Mouse (Mus musculus): ENCODE results near the gene Ppp2r1b. TPM values are rescaled to one million over a fixed set of nuclear protein-coding genes. Genes with fewer than 3 reads are reported as not detected.

Gene Ppp2r1b
- polyA plus RNA-seq, 1 experiment from 2014 or later: 106 TPM

GRCm38 (mm10) chr9:50889964-50890363 lies 44.9 kb downstream of the Ppp2r1b start:
- no peak overlapping the region for H3K4me2 ChIP-seq
- 93% methylated on average over 4 of the region's 4 CpGs for WGBS
- H3K4me3 ChIP-seq (replicated peaks): no peak overlapping the region
- no peak for ATAC-seq (ENCODE audit: insufficient number of reproducible peaks, insufficient read depth, low FRiP score, low TSS enrichment, low read depth)
- peaks cover 36% of the 10 kb centered on the region for H3K36me3 ChIP-seq
- H3K9me3 ChIP-seq: no peaks in the 10 kb centered on the region
- peaks cover 16% of the 10 kb centered on the region for H3K4me1 ChIP-seq (replicated peaks)
- H3K9ac ChIP-seq (replicated peaks): no peak overlapping the region
- H3K27ac ChIP-seq: no peak overlapping the region
- H3K27me3 ChIP-seq: no peaks in the 10 kb centered on the region

GRCm38 (mm10) chr9:50890494-50891090 lies 45.5 kb downstream of the Ppp2r1b start:
- Histone ChIP-seq H3K9me3 (no peaks in the 10 kb centered on the region), H3K4me2 (no peak overlapping the region), H3K4me1 (replicated peaks) (peaks cover 10% of the 10 kb centered on the region), H3K27ac (no peak overlapping the region), H3K4me3 (replicated peaks) (no peak overlapping the region), H3K27me3 (no peaks in the 10 kb centered on the region; the same call in 1 of the 2 replicates), H3K36me3 (peaks cover 42% of the 10 kb centered on the region), H3K9ac (replicated peaks) (no peak overlapping the region)
- WGBS: 82% methylated on average over 3 of the region's 3 CpGs
- no peak for ATAC-seq (ENCODE audit: insufficient number of reproducible peaks, insufficient read depth, low FRiP score, low TSS enrichment, low read depth)

GRCm38 (mm10) chr9:50893665-50894064 lies 48.6 kb downstream of the Ppp2r1b start:
- Histone ChIP-seq H3K9ac (replicated peaks) (no peak overlapping the region), H3K4me1 (replicated peaks) (no peaks in the 10 kb centered on the region), H3K27ac (no peak overlapping the region), H3K4me3 (replicated peaks) (no peak overlapping the region), H3K4me2 (no peak overlapping the region), H3K36me3 (peaks cover 64% of the 10 kb centered on the region), H3K27me3 (no peaks in the 10 kb centered on the region; the same call in 1 of the 2 replicates), H3K9me3 (no peaks in the 10 kb centered on the region)
- WGBS: 90% methylated on average over 4 of the region's 4 CpGs
- ATAC-seq (ENCODE audit: insufficient number of reproducible peaks, insufficient read depth, low FRiP score, low TSS enrichment, low read depth): no peak

GRCm38 (mm10) chr9:50900026-50900920 lies 55.2 kb downstream of the Ppp2r1b start:
- no peak overlapping the region for H3K4me3 ChIP-seq (replicated peaks)
- no peak overlapping the region for H3K4me2 ChIP-seq
- peak overlapping the region; percentile 60 for H3K27ac ChIP-seq
- H3K9ac ChIP-seq (replicated peaks): no peak overlapping the region
- H3K9me3 ChIP-seq: no peaks in the 10 kb centered on the region
- H3K36me3 ChIP-seq: peaks cover 35% of the 10 kb centered on the region
- WGBS: 65% methylated on average over 7 of the region's 7 CpGs
- ATAC-seq (ENCODE audit: insufficient number of reproducible peaks, insufficient read depth, low FRiP score, low TSS enrichment, low read depth): peak; percentile 83
- peaks cover 14% of the 10 kb centered on the region for H3K4me1 ChIP-seq (replicated peaks)
- no peaks in the 10 kb centered on the region; the same call in none of the 2 replicates for H3K27me3 ChIP-seq

- Histone ChIP-seq H3K27me3 (no peaks in the 10 kb centered on the region; the same call in 1 of the 2 replicates), H3K27ac (no peak overlapping the region), H3K4me2 (no peak overlapping the region), H3K36me3 (peaks cover 4% of the 10 kb centered on the region; the same call in 1 of the 2 replicates), H3K4me3 (replicated peaks) (no peak overlapping the region), H3K9me3 (no peaks in the 10 kb centered on the region), H3K4me1 (replicated peaks) (peaks cover 12% of the 10 kb centered on the region), H3K9ac (replicated peaks) (no peak overlapping the region)
- 67% methylated on average over 6 of the region's 6 CpGs for WGBS
- ATAC-seq (ENCODE audit: insufficient number of reproducible peaks, insufficient read depth, low FRiP score, low TSS enrichment, low read depth): no peak
These were observed 59.2 kb downstream of the Ppp2r1b start for GRCm38 (mm10) chr9:50904196-50904847.

GRCm38 (mm10) chr9:50905321-50905720 lies 60.2 kb downstream of the Ppp2r1b start:
- Histone ChIP-seq H3K36me3 (peaks cover 4% of the 10 kb centered on the region; the same call in 1 of the 2 replicates), H3K4me2 (no peak overlapping the region), H3K27ac (no peak overlapping the region), H3K4me3 (replicated peaks) (no peak overlapping the region), H3K9me3 (no peaks in the 10 kb centered on the region), H3K4me1 (replicated peaks) (peaks cover 4% of the 10 kb centered on the region), H3K27me3 (no peaks in the 10 kb centered on the region; the same call in 1 of the 2 replicates), H3K9ac (replicated peaks) (no peak overlapping the region)
- no peak for ATAC-seq (ENCODE audit: insufficient number of reproducible peaks, insufficient read depth, low FRiP score, low TSS enrichment, low read depth)
- WGBS: 81% methylated on average over 3 of the region's 3 CpGs

- WGBS: 90% methylated on average over 7 of the region's 7 CpGs
- Histone ChIP-seq H3K27me3 (no peaks in the 10 kb centered on the region), H3K9ac (replicated peaks) (no peak overlapping the region)
These were observed 66.9 kb downstream of the Ppp2r1b start for GRCm38 (mm10) chr9:50911861-50912515.

GRCm38 (mm10) chr9:50918131-50918530 lies 73.0 kb downstream of the Ppp2r1b start:
- no peak overlapping the region for H3K4me2 ChIP-seq
- no peak overlapping the region for H3K9ac ChIP-seq (replicated peaks)
- no peak for ATAC-seq (ENCODE audit: insufficient number of reproducible peaks, insufficient read depth, low FRiP score, low TSS enrichment, low read depth)
- H3K4me1 ChIP-seq (replicated peaks): peaks cover 19% of the 10 kb centered on the region
- H3K27ac ChIP-seq: no peak overlapping the region
- no peaks in the 10 kb centered on the region for H3K9me3 ChIP-seq
- H3K4me3 ChIP-seq (replicated peaks): no peak overlapping the region
- no peaks in the 10 kb centered on the region for H3K27me3 ChIP-seq
- H3K36me3 ChIP-seq: no peaks in the 10 kb centered on the region; the same call in 1 of the 2 replicates
- 53% methylated on average over 3 of the region's 3 CpGs for WGBS

More at GRCm38 (mm10) chr9:50911861-50912515, 66.9 kb downstream of the Ppp2r1b start:
- Histone ChIP-seq H3K4me1 (replicated peaks) (no peaks in the 10 kb centered on the region), H3K27ac (no peak overlapping the region), H3K4me3 (replicated peaks) (no peak overlapping the region), H3K9me3 (no peaks in the 10 kb centered on the region), H3K36me3 (peaks cover 3% of the 10 kb centered on the region), H3K4me2 (no peak overlapping the region)
- no peak for ATAC-seq (ENCODE audit: insufficient number of reproducible peaks, insufficient read depth, low FRiP score, low TSS enrichment, low read depth)

GRCm38 (mm10) chr9:50919554-50919953 lies 74.5 kb downstream of the Ppp2r1b start:
- H3K9ac ChIP-seq (replicated peaks): no peak overlapping the region
- H3K4me3 ChIP-seq (replicated peaks): no peak overlapping the region
- H3K36me3 ChIP-seq: no peaks in the 10 kb centered on the region; the same call in 1 of the 2 replicates
- no peak overlapping the region for H3K27ac ChIP-seq
- WGBS: 93% methylated on average over 2 of the region's 2 CpGs
- no peaks in the 10 kb centered on the region for H3K9me3 ChIP-seq
- no peak overlapping the region for H3K4me2 ChIP-seq
- peaks cover 19% of the 10 kb centered on the region for H3K4me1 ChIP-seq (replicated peaks)
- no peaks in the 10 kb centered on the region for H3K27me3 ChIP-seq
- ATAC-seq (ENCODE audit: insufficient number of reproducible peaks, insufficient read depth, low FRiP score, low TSS enrichment, low read depth): no peak

- no peaks in the 10 kb centered on the region for H3K9me3 ChIP-seq
- no peak overlapping the region for H3K9ac ChIP-seq (replicated peaks)
- H3K4me1 ChIP-seq (replicated peaks): peaks cover 19% of the 10 kb centered on the region
- no peaks in the 10 kb centered on the region; the same call in 1 of the 2 replicates for H3K36me3 ChIP-seq
- no peak for ATAC-seq (ENCODE audit: insufficient number of reproducible peaks, insufficient read depth, low FRiP score, low TSS enrichment, low read depth)
- no peaks in the 10 kb centered on the region for H3K27me3 ChIP-seq
- no peak overlapping the region for H3K27ac ChIP-seq
- no peak overlapping the region for H3K4me3 ChIP-seq (replicated peaks)
- H3K4me2 ChIP-seq: no peak overlapping the region
- WGBS: 80% methylated on average over 3 of the region's 3 CpGs
These were observed 76.1 kb downstream of the Ppp2r1b start for GRCm38 (mm10) chr9:50920933-50921895.
